In the genomic region with DNA sequence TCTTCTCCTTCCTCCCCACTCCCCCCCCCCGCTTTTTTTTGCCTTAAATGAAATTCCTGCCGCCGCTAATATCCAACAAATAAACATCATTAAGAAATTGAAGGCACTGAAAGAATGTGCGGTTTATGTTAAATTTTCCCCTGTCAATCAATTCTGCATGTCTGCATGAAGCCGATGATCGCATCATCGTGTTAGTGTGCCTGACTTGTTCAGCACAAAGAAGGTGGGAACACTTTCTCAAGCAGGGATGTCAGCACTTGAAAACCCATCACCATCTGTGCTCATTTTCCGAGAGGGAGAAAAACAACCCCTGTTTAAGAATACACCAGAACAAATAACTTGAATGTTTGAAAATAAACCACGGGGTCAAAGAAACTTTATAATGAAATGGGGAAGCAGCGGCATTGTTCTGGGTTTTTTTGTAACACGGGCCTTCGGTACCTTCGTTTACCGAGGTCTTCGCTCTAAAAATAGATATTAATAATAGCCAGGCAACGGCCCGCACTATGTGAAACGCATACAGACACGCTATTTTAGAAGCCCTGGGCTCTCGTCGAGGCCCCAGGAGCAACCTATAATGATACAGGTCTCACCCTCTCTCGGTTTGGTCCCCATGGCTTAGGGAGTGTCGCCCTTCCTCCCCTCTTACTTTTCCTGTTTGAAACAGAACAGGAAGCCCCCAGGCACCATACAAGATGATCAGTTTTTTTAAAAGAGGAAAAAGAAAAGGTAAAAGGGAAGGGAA, we compare ENCODE assay signal across 9 mouse cellular contexts.
DNase-seq lines count a peak whose midpoint lies in the region; ATAC-seq and TF ChIP-seq lines count a peak whose summit lies in the region.
"Had no signal": no experiment of that assay in that cellular context is flagged by ENCODE, and none has a peak within 500 bp of the region (broad histone marks: within the 10 kb centered on the region; RNA-seq: fewer than 3 reads in every experiment).

No protein-coding gene starts in this region.

- H3K27ac ChIP-seq in forebrain, postnatal 0 days (ENCODE audit: low read depth, low read length), result no peak overlapping the region
- H3K27ac ChIP-seq in midbrain, embryonic 16.5 days (ENCODE audit: low read length), result no peak overlapping the region

- H3K36me3 ChIP-seq in forebrain, postnatal 0 days (ENCODE audit: insufficient read depth), result no peaks in the 10 kb centered on the region
- no peaks in the 10 kb centered on the region for H3K36me3 ChIP-seq in midbrain, embryonic 16.5 days (ENCODE audit: control insufficient read depth, insufficient read depth, low read length)

- peak overlapping the region; percentile 41 for H3K4me2 ChIP-seq in forebrain, postnatal 0 days (ENCODE audit: low read depth)
- peak overlapping the region; percentile 30 for H3K4me2 ChIP-seq in midbrain, embryonic 16.5 days (ENCODE audit: low read length)

- no peaks in the 10 kb centered on the region for H3K27me3 ChIP-seq in forebrain, postnatal 0 days (ENCODE audit: insufficient read depth, low read length)
- H3K27me3 ChIP-seq in midbrain, embryonic 16.5 days (ENCODE audit: control insufficient read depth, insufficient read depth, low read depth, low read length), result no peaks in the 10 kb centered on the region

- TF ChIP-seq CTCF in forebrain, postnatal 0 days (IDR thresholded peaks at IDR 0.05; ENCODE audit: low read depth), result no peak

- 7% methylated on average over 23 of the region's 23 CpGs for WGBS in forebrain, postnatal 0 days
- WGBS in midbrain, embryonic 16.5 days, result 15% methylated on average over 23 of the region's 23 CpGs

- peak; percentile 64; the same call in 1 of the 2 replicates for ATAC-seq in forebrain, postnatal 0 days
- ATAC-seq in midbrain, embryonic 16.5 days, result no peak
- ATAC-seq in erythroid progenitor cell, adult 5-6 weeks (replicated peaks; ENCODE audit: low FRiP score, poor library complexity, severe bottlenecking), result no peak

- H3K4me3 ChIP-seq in forebrain, postnatal 0 days (ENCODE audit: low read depth, low read length), result peak overlapping the region; percentile 14; the same call in 1 of the 2 replicates
- peak overlapping the region; percentile 4; the same call in 1 of the 2 replicates for H3K4me3 ChIP-seq in midbrain, embryonic 16.5 days (ENCODE audit: low read depth, low read length)

- H3K9me3 ChIP-seq in forebrain, postnatal 0 days (ENCODE audit: low read length), result no peaks in the 10 kb centered on the region
- no peaks in the 10 kb centered on the region for H3K9me3 ChIP-seq in midbrain, embryonic 16.5 days (replicated peaks; ENCODE audit: control insufficient read depth, low read length, poor library complexity, severe bottlenecking)

- H3K9ac ChIP-seq in forebrain, postnatal 0 days, result peak overlapping the region; percentile 31; the same call in 1 of the 2 replicates
- H3K9ac ChIP-seq in midbrain, embryonic 16.5 days (ENCODE audit: low read depth, low read length), result no peak overlapping the region

- peaks cover 4% of the 10 kb centered on the region; the same call in 1 of the 2 replicates for H3K4me1 ChIP-seq in forebrain, postnatal 0 days (ENCODE audit: insufficient read depth)
- peaks cover 19% of the 10 kb centered on the region for H3K4me1 ChIP-seq in midbrain, embryonic 16.5 days (ENCODE audit: control insufficient read depth, insufficient read depth, low read length)

- peak; percentile 46 for DNase-seq in brain, adult 2 months (ENCODE audit: low read depth, low spot score)
- DNase-seq in embryo, embryonic 10.5 days (ENCODE audit: low spot score), result peak; percentile 75
- DNase-seq in forebrain, postnatal 0 days, result peak; percentile 64
- DNase-seq in frontal cortex, postnatal 36 days (ENCODE audit: low spot score in 2 of 2), result no peak
- DNase-seq in right cerebral cortex, adult 2 months (ENCODE audit: low spot score in 2 of 2), result no peak
- DNase-seq: gastrocnemius, postnatal 10 days; lung, adult 2 months had no signal

Comparison
In these comparisons a context has a peak if more than half of its experiments do, and no peak if none do; other contexts are left out.
1. DNase-seq: peak in brain, adult 2 months (single experiment), embryo, embryonic 10.5 days (single experiment) and forebrain, postnatal 0 days (single experiment); none in frontal cortex, postnatal 36 days (0 of 2) and right cerebral cortex, adult 2 months (0 of 2).